Mouse (Mus musculus) left cerebral cortex, adult 8-10 months (tissue): Measurements from ENCODE around the gene Cd48. TPM values are rescaled to one million over a fixed set of nuclear protein-coding genes. Genes with fewer than 3 reads are reported as not detected.
"Not testable (repeated sequence)": the region's sequence is repeated elsewhere in the genome, so short reads cannot be mapped to it uniquely, and the experiment has no call there.

ENCODE experiments used
- DNase-seq, 2 experiments: peaks; one replicate each; pipeline ENCODE4 v3.0.0; 2022; ENCODE audit warnings: low spot score in 2 of 2
- total RNA-seq, 4 experiments: library from RNA; stranded (reverse); gene quantifications; 2 replicates each; pipeline ENCODE4 v1.2.4; 2022

The Cd48 gene
- total RNA-seq, result 1 to 10 TPM in 2 of 4 experiments, under 1 TPM in 2; 0.68 to 4.8 (median 2.5) TPM

DNA sequence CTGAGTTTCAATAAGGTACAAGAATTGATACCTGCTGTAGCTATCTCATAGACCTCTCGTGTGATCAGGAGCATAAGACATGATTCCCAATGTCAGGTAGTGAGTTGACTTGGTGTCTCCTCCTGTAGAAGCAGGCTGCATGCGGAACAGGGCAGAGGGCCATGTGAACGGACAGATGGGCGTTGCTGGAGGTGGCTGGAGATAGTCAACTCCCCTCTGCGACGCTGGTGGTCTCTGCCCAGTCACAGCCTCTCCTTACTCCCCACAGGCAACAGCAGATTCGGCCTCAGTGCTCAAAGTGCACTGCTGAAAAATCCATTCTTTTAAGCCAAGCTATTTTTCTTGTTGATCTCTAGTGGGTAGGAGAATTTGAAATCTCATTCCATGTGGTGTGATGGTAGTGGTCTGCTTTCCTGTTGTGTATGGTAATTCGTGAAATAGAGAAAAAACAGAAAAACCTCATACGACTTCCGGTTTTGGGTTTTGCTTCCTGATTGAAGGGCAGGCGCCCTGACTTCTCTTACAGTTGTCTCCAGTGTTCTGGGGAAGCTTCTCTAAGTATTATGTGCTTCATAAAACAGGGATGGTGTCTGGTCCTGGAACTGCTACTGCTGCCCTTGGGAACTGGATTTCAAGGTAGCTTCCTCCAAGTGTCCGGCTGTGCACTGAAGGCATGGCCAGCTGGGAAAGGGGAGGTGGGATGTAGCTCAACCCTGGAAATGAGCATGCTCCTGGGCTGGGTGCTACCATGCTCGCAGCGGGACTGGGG is at the start of gene Cd48:
Gene Cd48, plus strand, starts transcription at position 479 of the 769 bp plus-strand sequence.
- DNase-seq, result no peak

DNA sequence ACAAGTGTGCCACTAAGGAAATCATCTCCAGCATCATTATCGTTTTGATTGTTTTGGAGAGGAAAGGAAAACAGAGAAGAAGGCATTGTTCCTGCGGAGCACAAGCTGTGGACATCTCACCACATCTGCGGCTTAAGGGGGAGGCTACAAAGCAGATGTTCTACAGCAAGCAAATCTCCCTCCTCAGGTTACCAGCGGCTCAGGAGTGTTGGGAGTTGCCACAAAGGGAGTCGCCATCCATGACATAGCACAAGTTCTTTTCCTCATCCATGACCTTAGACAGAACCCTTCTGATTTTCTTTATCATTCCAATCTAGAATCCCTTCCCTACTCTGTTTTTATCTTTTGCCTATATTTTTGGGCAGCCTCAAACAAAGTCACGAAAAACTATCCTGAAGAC is 46.1 kb upstream of the Cd48 start:
- no peak for DNase-seq

- no peak for DNase-seq
Observed at GRCm38 (mm10) chr1:171637101-171637500, 44.7 kb upstream of the Cd48 start.

DNA sequence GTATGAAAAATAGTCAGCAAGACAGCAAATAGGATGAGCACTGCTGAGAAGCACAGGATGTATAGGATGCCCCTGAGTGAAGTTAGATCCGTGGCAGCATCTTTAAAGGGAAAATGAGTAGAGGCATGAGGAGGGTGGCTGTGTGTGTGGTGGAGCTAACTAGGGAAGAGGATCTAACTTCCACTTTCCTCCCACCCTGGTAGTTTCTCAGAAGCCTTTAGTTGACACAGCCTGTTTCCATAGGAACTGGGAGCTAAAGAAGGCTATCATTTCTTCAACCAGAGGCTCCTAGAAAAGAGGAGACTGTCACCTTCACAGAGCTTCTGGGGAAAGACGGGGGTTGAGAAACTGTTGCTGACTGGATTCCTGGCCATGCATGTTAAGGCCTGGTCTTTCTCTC is 43.1 kb upstream of the Cd48 start:
- peak in 1 of 2 experiments; percentile 14 for DNase-seq

- no peak for DNase-seq
Observed at GRCm38 (mm10) chr1:171640796-171641195, 41.0 kb upstream of the Cd48 start.

DNA sequence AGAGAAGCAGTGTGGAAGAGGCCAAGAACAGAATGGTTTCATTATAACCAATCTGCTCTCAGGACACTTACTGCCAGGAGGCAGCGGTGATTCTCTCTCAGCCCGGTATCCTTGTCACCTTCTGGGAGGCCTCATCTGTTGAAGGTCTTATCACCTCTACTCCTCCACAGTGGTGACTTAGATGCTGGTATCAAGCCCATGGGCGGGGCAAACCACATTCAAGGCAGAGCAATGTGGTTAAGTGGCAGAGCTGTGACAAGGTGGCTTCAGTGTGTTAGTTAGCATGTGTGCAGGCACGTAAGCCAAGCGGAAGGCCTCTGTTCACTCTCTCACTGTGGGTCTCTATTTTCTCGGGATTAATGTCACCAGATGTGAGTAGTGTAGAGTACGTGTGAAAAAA is 38.2 kb upstream of the Cd48 start:
- no peak for DNase-seq

GRCm38 (mm10) chr1:171646429-171646940 is 35.3 kb upstream of the Cd48 start:
- no peak for DNase-seq

DNA sequence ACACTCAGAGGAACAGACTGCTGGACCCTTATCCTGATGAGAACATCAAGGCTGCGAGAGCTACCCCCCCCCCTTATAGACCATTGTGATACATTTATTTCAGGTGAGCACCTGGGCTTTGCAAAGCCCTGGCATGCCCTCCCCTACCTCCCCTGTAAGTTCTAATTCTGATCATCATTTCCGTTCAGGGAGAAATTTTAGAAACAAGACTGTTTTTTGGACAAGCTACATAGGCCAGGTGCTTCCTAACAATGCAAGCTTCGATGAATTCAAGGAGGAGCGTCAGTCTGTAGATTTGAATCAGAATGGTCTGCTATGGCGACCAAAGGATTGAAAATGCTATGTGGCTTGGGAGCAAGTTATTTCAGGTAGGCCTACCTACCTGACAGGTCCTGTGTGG is 34.1 kb upstream of the Cd48 start:
- no peak for DNase-seq

DNA sequence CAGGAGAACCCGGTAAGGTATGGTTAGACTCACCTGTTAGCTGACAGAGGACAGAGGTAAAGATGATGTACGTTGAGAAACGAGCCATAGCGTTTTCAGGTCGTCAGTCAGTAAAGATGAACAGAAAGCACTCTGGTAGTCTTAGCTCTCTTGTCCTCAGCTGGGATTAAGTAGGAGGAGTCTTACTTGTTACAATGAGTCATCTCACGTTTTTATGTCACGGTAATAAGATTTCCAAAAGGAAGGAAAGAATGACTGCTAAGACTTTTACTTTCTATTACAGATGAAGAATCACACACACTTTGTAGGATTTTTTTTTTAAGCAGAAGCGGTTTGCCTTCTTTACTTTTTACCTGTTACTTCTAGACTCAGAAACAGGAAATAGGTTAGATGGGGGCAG is 33.0 kb upstream of the Cd48 start:
- no peak for DNase-seq

GRCm38 (mm10) chr1:171652734-171653133 is 29.1 kb upstream of the Cd48 start, which contains the start of gene Slamf7:
Gene Slamf7, minus strand, starts transcription at chr1:171653035.
- DNase-seq, result no peak

- peak in 1 of 2 experiments; percentile 23 for DNase-seq
Observed at GRCm38 (mm10) chr1:171658561-171658991, 23.2 kb upstream of the Cd48 start.

DNA sequence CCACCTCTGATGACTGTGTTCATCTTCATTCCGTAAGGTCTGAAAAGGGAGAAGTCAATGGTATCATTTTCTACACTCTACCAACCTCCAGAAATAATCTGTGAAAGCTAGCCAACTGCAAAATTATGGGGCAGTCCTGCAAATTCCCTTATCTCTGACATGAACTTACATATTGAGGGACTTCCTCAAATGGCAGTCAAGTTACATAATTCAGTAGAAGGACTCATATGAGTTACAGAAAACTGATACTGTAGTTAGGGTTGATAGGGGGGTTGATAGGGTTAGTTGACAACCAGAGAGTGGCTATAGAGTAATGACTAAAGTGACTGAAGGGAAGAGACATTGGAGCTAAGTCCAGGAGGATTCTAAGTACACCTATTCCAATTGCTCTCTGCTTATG is 21.4 kb upstream of the Cd48 start:
- no peak for DNase-seq

- DNase-seq, result no peak
Observed at GRCm38 (mm10) chr1:171661482-171661881, 20.3 kb upstream of the Cd48 start.

- DNase-seq, result no peak
Observed at GRCm38 (mm10) chr1:171663757-171664156, 18.1 kb upstream of the Cd48 start.

DNA sequence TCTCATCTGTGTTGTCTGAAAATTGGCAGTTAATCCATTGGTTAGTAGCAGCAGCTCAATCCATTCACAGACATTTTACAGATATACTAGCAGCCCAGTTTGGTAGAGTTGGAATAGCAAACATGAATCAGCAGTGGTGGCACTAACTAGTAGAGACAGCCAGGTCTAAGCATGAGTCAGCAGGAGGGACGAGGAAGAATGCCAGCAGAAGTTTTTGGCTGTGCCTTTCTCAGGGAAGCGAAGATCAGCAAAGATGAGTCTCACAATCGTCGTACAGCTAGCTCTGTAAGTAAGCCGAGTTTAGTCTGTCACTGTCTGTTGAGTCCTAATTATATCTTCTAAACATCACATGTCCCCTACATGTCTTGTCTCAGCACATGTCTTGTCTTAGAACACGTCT is 15.5 kb upstream of the Cd48 start:
- peak in 1 of 2 experiments; percentile 16 for DNase-seq

GRCm38 (mm10) chr1:171667160-171667559 is 14.6 kb upstream of the Cd48 start:
- DNase-seq, result no peak

DNA sequence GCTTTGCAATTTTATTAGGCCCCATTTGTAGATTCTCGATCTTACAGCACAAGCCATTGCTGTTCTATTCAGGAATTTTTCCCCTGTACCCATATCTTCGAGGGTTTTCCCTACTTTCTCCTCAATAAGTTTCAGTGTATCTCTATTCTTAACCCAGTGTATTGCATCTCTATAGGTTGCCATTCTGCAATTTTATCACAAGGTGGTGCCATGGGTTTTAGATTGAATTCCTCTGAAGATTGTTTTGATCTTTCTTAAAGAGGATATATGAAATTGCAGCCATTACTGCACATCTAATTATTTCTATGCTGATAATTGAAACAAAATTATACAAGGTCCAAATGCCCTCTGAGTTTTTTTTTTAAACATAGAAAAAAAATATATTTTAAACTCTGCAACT is 9.4 kb upstream of the Cd48 start:
- DNase-seq, result not testable (repeated sequence)

GRCm38 (mm10) chr1:171672854-171673475 is 8.8 kb upstream of the Cd48 start:
- peak in 1 of 2 experiments; percentile 40 for DNase-seq

DNA sequence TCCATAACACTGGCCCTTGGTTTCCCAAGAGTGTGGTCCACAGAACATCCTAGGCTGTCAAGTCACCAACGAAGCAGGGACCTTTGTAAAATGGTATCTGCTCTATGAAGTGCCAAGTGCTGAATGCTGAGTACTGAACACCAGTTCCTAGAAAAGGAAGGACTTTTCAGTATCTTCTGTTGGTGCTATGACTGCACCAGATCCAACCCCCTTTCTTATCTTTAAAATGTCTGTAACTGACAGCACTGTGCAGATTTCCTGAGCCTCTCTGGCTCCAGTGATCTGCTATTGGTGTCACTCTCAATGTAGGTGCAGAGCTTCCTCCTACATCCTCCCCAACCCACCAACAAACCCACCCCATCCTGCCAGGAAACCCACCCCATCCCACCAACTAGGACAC is 7.3 kb upstream of the Cd48 start:
- DNase-seq, result no peak

DNA sequence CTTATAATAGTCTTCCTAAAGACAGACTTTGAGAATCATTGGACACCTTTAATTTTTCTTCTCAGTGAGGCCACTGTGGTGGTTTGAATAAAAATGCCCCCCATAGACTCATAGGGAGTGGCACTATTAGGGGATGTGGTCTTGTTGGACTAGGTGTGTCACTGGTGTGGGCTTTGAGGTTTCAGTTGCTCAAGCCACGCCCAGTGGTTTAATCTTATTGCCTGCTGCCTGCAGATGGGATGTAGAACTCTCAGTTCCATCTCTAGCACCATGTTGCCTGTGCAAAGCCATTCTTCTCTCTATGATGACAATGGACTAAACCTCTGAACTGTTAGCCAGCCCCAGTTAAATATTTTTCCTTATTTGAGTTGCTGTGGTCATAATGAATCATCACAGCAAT is 4.1 kb upstream of the Cd48 start:
- DNase-seq, result no peak

DNA sequence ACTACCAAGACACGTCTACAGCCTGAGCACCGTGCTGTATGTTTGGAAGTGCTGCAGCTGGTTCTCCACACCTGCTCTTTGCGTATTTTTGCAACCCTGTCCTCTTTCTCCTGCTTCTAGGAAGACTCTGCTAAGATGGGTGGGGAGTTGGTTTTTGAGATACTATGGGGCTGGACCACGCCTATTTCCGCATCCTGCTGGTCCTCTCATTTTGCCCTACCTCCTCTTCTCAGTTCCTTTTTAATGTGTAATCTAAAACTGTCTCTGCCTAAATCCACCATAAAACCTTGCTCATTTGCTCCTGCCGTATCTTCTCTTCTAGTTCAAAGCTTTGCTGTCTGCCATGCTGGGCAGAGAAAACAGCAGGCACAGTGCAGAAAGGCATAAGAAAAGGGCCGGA is 800 bp upstream of the Cd48 start:
- DNase-seq, result no peak

DNA sequence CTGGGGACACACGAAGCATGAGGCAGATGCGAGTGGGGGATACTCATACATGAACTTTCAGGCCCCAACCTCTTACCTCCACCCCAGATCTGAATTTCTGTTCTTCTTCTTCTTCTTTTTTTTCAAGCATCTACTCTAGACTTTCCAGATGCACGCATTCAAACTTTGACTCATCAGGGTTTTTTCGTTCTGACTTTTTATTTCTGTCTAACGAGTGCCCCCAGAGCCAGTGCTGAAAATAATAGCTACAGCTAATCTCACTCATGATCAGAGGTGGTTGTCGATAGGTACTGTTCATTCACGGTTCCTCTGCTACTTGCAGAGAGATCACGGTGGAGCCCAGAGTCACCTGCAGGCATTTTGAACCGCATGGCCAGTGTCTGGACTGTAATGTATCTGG is 3.1 kb downstream of the Cd48 start:
- no peak for DNase-seq

GRCm38 (mm10) chr1:171687320-171687719 is 5.5 kb downstream of the Cd48 start:
- DNase-seq, result no peak
